Mouse (Mus musculus) midbrain, postnatal 0 days (tissue): ENCODE data around the gene Magea5. TPM values are rescaled to one million over a fixed set of nuclear protein-coding genes. Genes with fewer than 3 reads are reported as not detected.
"Not testable (repeated sequence)": the region's sequence is repeated elsewhere in the genome, so short reads cannot be mapped to it uniquely, and the experiment has no call there.

Experiments
- ATAC-seq: fragments of 200-750 bp; cut with Nextera tagmentation; 2 replicates; pipeline ENCODE4 v1.8.0; 2017; ENCODE audit warnings: moderate number of reproducible peaks, mild to moderate bottlenecking, moderate TSS enrichment, moderate library complexity; ENCODE audit not compliant: low FRiP score
- DNase-seq: peaks from one replicate; pipeline ENCODE4 v3.0.0-alpha.2; 2015; ENCODE audit warnings: low spot score
- H3K27ac ChIP-seq: fragments of 300-500 bp; sonication (generic); 2 replicates; pipeline ENCODE4 v1.5.1; 2014; ENCODE audit warnings: low read depth, mild to moderate bottlenecking, low read length, mixed read lengths
- H3K27me3 ChIP-seq: fragments of 300-500 bp; sonication (generic); 2 replicates; pipeline ENCODE4 v1.6.1; 2014; ENCODE audit warnings: low read length, control low read depth, mixed read lengths; ENCODE audit not compliant: insufficient read depth
- H3K36me3 ChIP-seq: fragments of 300-500 bp; sonication (generic); 2 replicates; pipeline ENCODE4 v1.6.1; 2014; ENCODE audit warnings: low read length, control low read depth, mixed read lengths; ENCODE audit not compliant: insufficient read depth
- H3K4me1 ChIP-seq: fragments of 300-500 bp; sonication (generic); 2 replicates; pipeline ENCODE4 v1.6.1; 2014; ENCODE audit warnings: mild to moderate bottlenecking, control low read depth, antibody characterized with exemption, low read length, mixed read lengths; ENCODE audit not compliant: insufficient read depth
- H3K4me2 ChIP-seq: fragments of 300-500 bp; sonication (generic); 2 replicates; pipeline ENCODE4 v1.6.1; 2014; ENCODE audit warnings: low read depth, mild to moderate bottlenecking, low read length, mixed read lengths; ENCODE audit not compliant: poor library complexity, severe bottlenecking
- H3K4me3 ChIP-seq: fragments of 300-500 bp; sonication (generic); 2 replicates; pipeline ENCODE4 v1.5.1; 2014; ENCODE audit warnings: low read depth, mild to moderate bottlenecking, low read length, moderate library complexity
- H3K9ac ChIP-seq: fragments of 300-500 bp; sonication (generic); replicated peaks from 2 replicates; pipeline ENCODE4 v1.6.1; 2014; ENCODE audit warnings: mild to moderate bottlenecking, low read length, moderate library complexity, mixed read lengths; ENCODE audit not compliant: poor library complexity, severe bottlenecking
- H3K9me3 ChIP-seq: fragments of 300-500 bp; sonication (generic); 2 replicates; pipeline ENCODE4 v1.6.1; 2016; ENCODE audit warnings: low read length, control low read depth
- CTCF ChIP-seq: IDR thresholded peaks from 2 replicates; pipeline ENCODE4 v1.5.1; 2016; ENCODE audit warnings: antibody characterized with exemption, mild to moderate bottlenecking
- WGBS: fragments of 180-500 bp; shearing (Covaris S2); extraction: QIAGEN DNeasy Blood & Tissue Kit; methylation state at CpG from one replicate; pipeline ENCODE4 v1.1.7; 2014; 5-methylcytosine and 5-hydroxymethylcytosine counted together
- polyA plus RNA-seq: library from polyadenylated mRNA; unstranded; fragments of >200 nt; fragmentation: Nextera tagmentation; extraction: Ambion mirVana; gene quantifications from 2 replicates; pipeline ENCODE4 v1.2.1, GENCODE M21; 2015
- total RNA-seq: library from RNA; depleted of rRNA; stranded (reverse); fragments of >200 nt; gene quantifications from 2 replicates; pipeline ENCODE4 v1.2.3, GENCODE M21; 2014; rRNA removed

Gene Magea5
- total RNA-seq = not detected in 2 replicates
- not detected in 2 replicates for polyA plus RNA-seq

GRCm38 (mm10) chrX:155063045-155063444 is at the start of gene Magea5:
Magea5 (minus strand) TSS chrX:155063145.
- DNase-seq, H3K36me3 ChIP-seq, H3K4me3 ChIP-seq, H3K4me1 ChIP-seq, ATAC-seq, H3K27ac ChIP-seq, H3K9me3 ChIP-seq, H3K4me2 ChIP-seq, H3K27me3 ChIP-seq, H3K9ac ChIP-seq: not testable (repeated sequence)
- 86% methylated on average over 13 of the region's 16 CpGs for WGBS

GRCm38 (mm10) chrX:155098024-155098423 is 35.1 kb upstream of the Magea5 start:
- H3K36me3 ChIP-seq = no peaks in the 10 kb centered on the region
- no peak overlapping the region for H3K27ac ChIP-seq
- DNase-seq (peak; percentile 1), ATAC-seq (no peak)
- no peaks in the 10 kb centered on the region for H3K27me3 ChIP-seq
- H3K9me3 ChIP-seq = no peaks in the 10 kb centered on the region
- no peaks in the 10 kb centered on the region for H3K4me1 ChIP-seq
- no peak overlapping the region for H3K4me2 ChIP-seq
- H3K4me3 ChIP-seq = no peak overlapping the region
- peak; percentile 65 for TF ChIP-seq CTCF
- no peak overlapping the region for H3K9ac ChIP-seq

GRCm38 (mm10) chrX:155093566-155093965 is 30.6 kb upstream of the Magea5 start, which contains the start of gene Magea2:
Magea2 (minus strand) TSS chrX:155093666.
- H3K36me3 ChIP-seq, ATAC-seq, H3K9ac ChIP-seq, H3K27me3 ChIP-seq, H3K4me1 ChIP-seq, H3K9me3 ChIP-seq, H3K4me3 ChIP-seq, H3K4me2 ChIP-seq, DNase-seq, H3K27ac ChIP-seq: not testable (repeated sequence)
- 86% methylated on average over 3 of the region's 4 CpGs for WGBS

GRCm38 (mm10) chrX:155089693-155090092 is 26.7 kb upstream of the Magea5 start, which contains the start of gene Magea1:
Magea1 (minus strand) TSS chrX:155089793.
- H3K27ac ChIP-seq, ATAC-seq, DNase-seq, H3K36me3 ChIP-seq, H3K4me2 ChIP-seq, H3K9me3 ChIP-seq, H3K4me3 ChIP-seq, H3K9ac ChIP-seq, H3K27me3 ChIP-seq, H3K4me1 ChIP-seq: not testable (repeated sequence)
- WGBS = 83% methylated on average over 1 of the region's 2 CpGs

Other genes starting within 250 kb of the Magea5 start
- gene Cldn34b1, start 172.9 kb downstream of the Magea5 start, total RNA-seq = not detected in 2 replicates
- gene Cldn34b1, start 172.9 kb downstream of the Magea5 start, polyA plus RNA-seq = not detected in 2 replicates
- gene Magea6, start 127.2 kb downstream of the Magea5 start, total RNA-seq = not detected in 2 replicates
- gene Magea6, start 127.2 kb downstream of the Magea5 start, polyA plus RNA-seq = not detected in 2 replicates
- not detected in 2 replicates for gene Magea3, start 113.6 kb downstream of the Magea5 start, total RNA-seq
- not detected in 2 replicates for gene Magea3, start 113.6 kb downstream of the Magea5 start, polyA plus RNA-seq
- gene Magea8, start 67.3 kb downstream of the Magea5 start, total RNA-seq = not detected in 2 replicates
- not detected in 2 replicates for gene Magea8, start 67.3 kb downstream of the Magea5 start, polyA plus RNA-seq
- gene Magea1, start 26.6 kb upstream of the Magea5 start, total RNA-seq = not detected in 2 replicates
- not detected in 2 replicates for gene Magea1, start 26.6 kb upstream of the Magea5 start, polyA plus RNA-seq
- gene Magea2, start 30.5 kb upstream of the Magea5 start, total RNA-seq = not detected in 2 replicates
- gene Magea2, start 30.5 kb upstream of the Magea5 start, polyA plus RNA-seq = not detected in 2 replicates
- not detected in 2 replicates for gene Cldn34b2, start 65.3 kb upstream of the Magea5 start, total RNA-seq
- not detected in 2 replicates for gene Cldn34b2, start 65.3 kb upstream of the Magea5 start, polyA plus RNA-seq
- gene Sat1, start 153.3 kb upstream of the Magea5 start, total RNA-seq = 29.9 and 44.8 TPM in 2 replicates
- gene Sat1, start 153.3 kb upstream of the Magea5 start, polyA plus RNA-seq = 88.4 and 93.5 TPM in 2 replicates
- 30.8 and 34.4 TPM in 2 replicates for gene Acot9, start 199.3 kb upstream of the Magea5 start, total RNA-seq
- 51.7 and 54.0 TPM in 2 replicates for gene Acot9, start 199.3 kb upstream of the Magea5 start, polyA plus RNA-seq